Mouse (Mus musculus): Measurements from ENCODE around the gene Il6st. TPM values are rescaled to one million over a fixed set of nuclear protein-coding genes. Genes with fewer than 3 reads are reported as not detected.
A peak's percentile ranks its signal among the peaks of the same experiment; 100 is the strongest.
"Not testable (repeated sequence)": the region's sequence is repeated elsewhere in the genome, so short reads cannot be mapped to it uniquely, and the experiment has no call there.

The Il6st gene
- polyA plus RNA-seq, 1 experiment, result 33.6 TPM

GRCm38 (mm10) chr13:112424212-112424611, 39.7 kb upstream of the Il6st start:
- 0 out of 2 replicates have a peak, but pooled peaks have one; percentile 22 for TF ChIP-seq CTCF (conservative IDR thresholded peaks at IDR 0.05; ENCODE audit: insufficient read depth, insufficient read length, low read depth, low read length)
- TF ChIP-seq POLR2A (IDR thresholded peaks at IDR 0.05; ENCODE audit: low read depth, low read length), result no peak
- H3K27me3 ChIP-seq (replicated peaks; ENCODE audit: control insufficient read depth, insufficient read depth, low read length), result no peaks in the 10 kb centered on the region
- WGBS, result 86% methylated on average over 2 of the region's 2 CpGs

GRCm38 (mm10) chr13:112424635-112425034, 39.2 kb upstream of the Il6st start:
- Histone ChIP-seq H3K4me1 (ENCODE audit: control insufficient read depth, insufficient read depth, low read length) (no peaks in the 10 kb centered on the region), H3K36me3 (ENCODE audit: control insufficient read depth, insufficient read depth, low read length) (no peaks in the 10 kb centered on the region), H3K27ac (ENCODE audit: insufficient read depth, low read depth, low read length) (no peak overlapping the region), H3K27me3 (replicated peaks; ENCODE audit: control insufficient read depth, insufficient read depth, low read length) (no peaks in the 10 kb centered on the region), H3K4me3 (ENCODE audit: insufficient read depth, low read depth, low read length) (no peak overlapping the region)
- no peak for DNase-seq
- TF ChIP-seq POLR2A (IDR thresholded peaks at IDR 0.05; ENCODE audit: low read depth, low read length) (no peak), CTCF (conservative IDR thresholded peaks at IDR 0.05; ENCODE audit: insufficient read depth, insufficient read length, low read depth, low read length) (no peak)
- 71% methylated on average over 7 of the region's 7 CpGs for WGBS

More at GRCm38 (mm10) chr13:112424212-112424611, 39.7 kb upstream of the Il6st start:
- Histone ChIP-seq H3K4me3 (ENCODE audit: insufficient read depth, low read depth, low read length) (no peak overlapping the region), H3K4me1 (ENCODE audit: control insufficient read depth, insufficient read depth, low read length) (no peaks in the 10 kb centered on the region), H3K27ac (ENCODE audit: insufficient read depth, low read depth, low read length) (no peak overlapping the region), H3K36me3 (ENCODE audit: control insufficient read depth, insufficient read depth, low read length) (no peaks in the 10 kb centered on the region)
- no peak for DNase-seq

- WGBS, result 81% methylated on average over 8 of the region's 8 CpGs
- no peak overlapping the region for H3K4me3 ChIP-seq (ENCODE audit: insufficient read depth, low read depth, low read length)
- H3K27me3 ChIP-seq (replicated peaks; ENCODE audit: control insufficient read depth, insufficient read depth, low read length), result no peaks in the 10 kb centered on the region
- no peak overlapping the region for H3K27ac ChIP-seq (ENCODE audit: insufficient read depth, low read depth, low read length)
- H3K36me3 ChIP-seq (ENCODE audit: control insufficient read depth, insufficient read depth, low read length), result no peaks in the 10 kb centered on the region
- TF ChIP-seq POLR2A (IDR thresholded peaks at IDR 0.05; ENCODE audit: low read depth, low read length) (no peak), CTCF (conservative IDR thresholded peaks at IDR 0.05; ENCODE audit: insufficient read depth, insufficient read length, low read depth, low read length) (no peak)
- H3K4me1 ChIP-seq (ENCODE audit: control insufficient read depth, insufficient read depth, low read length), result no peaks in the 10 kb centered on the region
- DNase-seq, result no peak
Observed at GRCm38 (mm10) chr13:112425181-112425654, 38.7 kb upstream of the Il6st start.

GRCm38 (mm10) chr13:112426265-112427135, 37.4 kb upstream of the Il6st start:
- Histone ChIP-seq H3K27me3 (replicated peaks; ENCODE audit: control insufficient read depth, insufficient read depth, low read length) (no peaks in the 10 kb centered on the region), H3K4me1 (ENCODE audit: control insufficient read depth, insufficient read depth, low read length) (no peaks in the 10 kb centered on the region), H3K36me3 (ENCODE audit: control insufficient read depth, insufficient read depth, low read length) (no peaks in the 10 kb centered on the region), H3K27ac (ENCODE audit: insufficient read depth, low read depth, low read length) (no peak overlapping the region), H3K4me3 (ENCODE audit: insufficient read depth, low read depth, low read length) (no peak overlapping the region)
- no peak for DNase-seq
- WGBS, result 70% methylated on average over 13 of the region's 13 CpGs
- no peak for TF ChIP-seq POLR2A (IDR thresholded peaks at IDR 0.05; ENCODE audit: low read depth, low read length)
- no peak for TF ChIP-seq CTCF (conservative IDR thresholded peaks at IDR 0.05; ENCODE audit: insufficient read depth, insufficient read length, low read depth, low read length)

GRCm38 (mm10) chr13:112427136-112427470, 36.8 kb upstream of the Il6st start:
- not testable (repeated sequence) for H3K4me3 ChIP-seq (ENCODE audit: insufficient read depth, low read depth, low read length); H3K36me3 ChIP-seq (ENCODE audit: control insufficient read depth, insufficient read depth, low read length); DNase-seq; H3K27ac ChIP-seq (ENCODE audit: insufficient read depth, low read depth, low read length); H3K27me3 ChIP-seq (replicated peaks; ENCODE audit: control insufficient read depth, insufficient read depth, low read length); H3K4me1 ChIP-seq (ENCODE audit: control insufficient read depth, insufficient read depth, low read length)
- WGBS, result 99% methylated on average over 4 of the region's 4 CpGs

GRCm38 (mm10) chr13:112427521-112427920, 36.3 kb upstream of the Il6st start:
- no peak for DNase-seq

GRCm38 (mm10) chr13:112433271-112433670, 30.6 kb upstream of the Il6st start:
- DNase-seq, result no peak
- TF ChIP-seq POLR2A (IDR thresholded peaks at IDR 0.05; ENCODE audit: low read depth, low read length) (no peak), CTCF (conservative IDR thresholded peaks at IDR 0.05; ENCODE audit: insufficient read depth, insufficient read length, low read depth, low read length) (no peak)
- Histone ChIP-seq H3K4me3 (ENCODE audit: insufficient read depth, low read depth, low read length) (no peak overlapping the region), H3K27me3 (replicated peaks; ENCODE audit: control insufficient read depth, insufficient read depth, low read length) (no peaks in the 10 kb centered on the region), H3K4me1 (ENCODE audit: control insufficient read depth, insufficient read depth, low read length) (no peaks in the 10 kb centered on the region), H3K27ac (ENCODE audit: insufficient read depth, low read depth, low read length) (no peak overlapping the region), H3K36me3 (ENCODE audit: control insufficient read depth, insufficient read depth, low read length) (no peaks in the 10 kb centered on the region)
- WGBS, result 51% methylated on average over 5 of the region's 5 CpGs

More at GRCm38 (mm10) chr13:112427521-112427920, 36.3 kb upstream of the Il6st start:
- Histone ChIP-seq H3K27me3 (replicated peaks; ENCODE audit: control insufficient read depth, insufficient read depth, low read length) (no peaks in the 10 kb centered on the region), H3K27ac (ENCODE audit: insufficient read depth, low read depth, low read length) (no peak overlapping the region), H3K36me3 (ENCODE audit: control insufficient read depth, insufficient read depth, low read length) (no peaks in the 10 kb centered on the region), H3K4me1 (ENCODE audit: control insufficient read depth, insufficient read depth, low read length) (no peaks in the 10 kb centered on the region), H3K4me3 (ENCODE audit: insufficient read depth, low read depth, low read length) (no peak overlapping the region)
- WGBS, result 91% methylated on average over 15 of the region's 15 CpGs
- no peak for TF ChIP-seq POLR2A (IDR thresholded peaks at IDR 0.05; ENCODE audit: low read depth, low read length)
